In the genomic region with DNA sequence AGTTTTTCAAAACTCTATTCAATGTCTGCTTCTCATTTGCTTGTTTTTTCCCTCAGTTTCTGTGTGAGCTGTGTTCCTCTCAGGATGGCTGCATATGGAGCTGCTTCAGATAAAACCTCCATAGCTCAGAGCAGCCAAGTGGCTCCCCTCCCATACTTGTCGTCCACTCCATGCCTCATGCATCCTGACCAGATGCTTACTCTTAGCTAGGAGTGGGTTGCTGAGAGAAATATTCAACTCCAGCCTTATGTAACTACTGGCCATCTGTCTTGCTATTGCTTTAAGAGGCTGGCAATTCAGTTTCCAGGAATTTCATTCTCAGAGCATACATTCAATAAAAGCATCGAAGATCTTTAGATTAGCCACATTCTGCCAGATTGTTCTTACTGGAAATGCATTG, we compare ENCODE assay signal across 14 mouse cellular contexts.
DNase-seq lines count a peak whose midpoint lies in the region; ATAC-seq and TF ChIP-seq lines count a peak whose summit lies in the region.
"Had no signal": no experiment of that assay in that cellular context is flagged by ENCODE, and none has a peak within 500 bp of the region (broad histone marks: within the 10 kb centered on the region; RNA-seq: fewer than 3 reads in every experiment).

No protein-coding gene starts in this region.

- no peak overlapping the region for H3K27ac ChIP-seq in forebrain, postnatal 0 days (ENCODE audit: low read depth, low read length)
- H3K27ac ChIP-seq in forebrain, embryonic 11.5 days (ENCODE audit: low read depth, low read length): no peak overlapping the region
- no peak overlapping the region for H3K27ac ChIP-seq in midbrain, postnatal 0 days (ENCODE audit: low read depth, low read length)
- no peak overlapping the region for H3K27ac ChIP-seq in midbrain, embryonic 10.5 days (replicated peaks)
- peak overlapping the region; percentile 66 for H3K27ac ChIP-seq in left cerebral cortex, adult 2 months
- H3K27ac ChIP-seq: embryonic facial prominence, embryonic 10.5 days; kidney, postnatal 0 days; limb, embryonic 15.5 days; neural tube, embryonic 15.5 days had no signal

- peak; percentile 90 for ATAC-seq in forebrain, postnatal 0 days
- no peak for ATAC-seq in forebrain, embryonic 11.5 days (replicated peaks; ENCODE audit: low FRiP score)
- ATAC-seq in midbrain, postnatal 0 days (ENCODE audit: low FRiP score): no peak

- WGBS in forebrain, postnatal 0 days: 49% methylated on average over 2 of the region's 2 CpGs
- 90% methylated on average over 2 of the region's 2 CpGs for whole genome bisulfite sequencing in forebrain, embryonic 11.5 days
- 77% methylated on average over 2 of the region's 2 CpGs for WGBS in midbrain, postnatal 0 days
- 81% methylated on average over 2 of the region's 2 CpGs for WGBS in midbrain, embryonic 10.5 days

- no peak for TF ChIP-seq CTCF in forebrain, postnatal 0 days (IDR thresholded peaks at IDR 0.05; ENCODE audit: low read depth)
- TF ChIP-seq CTCF in midbrain, postnatal 0 days (IDR thresholded peaks at IDR 0.05): no peak
- no peak for TF ChIP-seq CTCF in left cerebral cortex, adult 2 months (IDR thresholded peaks at IDR 0.05)

- H3K36me3 ChIP-seq in forebrain, postnatal 0 days (ENCODE audit: insufficient read depth): no peaks in the 10 kb centered on the region
- H3K36me3 ChIP-seq in forebrain, embryonic 11.5 days (ENCODE audit: control insufficient read depth, insufficient read depth, low read length): no peaks in the 10 kb centered on the region
- no peaks in the 10 kb centered on the region for H3K36me3 ChIP-seq in midbrain, postnatal 0 days (ENCODE audit: insufficient read depth, low read length)
- no peaks in the 10 kb centered on the region for H3K36me3 ChIP-seq in midbrain, embryonic 10.5 days
- H3K36me3 ChIP-seq: embryonic facial prominence, embryonic 10.5 days; limb, embryonic 15.5 days; neural tube, embryonic 15.5 days had no signal

- H3K27me3 ChIP-seq in forebrain, postnatal 0 days (ENCODE audit: insufficient read depth, low read length): no peaks in the 10 kb centered on the region
- no peaks in the 10 kb centered on the region for H3K27me3 ChIP-seq in forebrain, embryonic 11.5 days (ENCODE audit: control insufficient read depth, insufficient read depth, low read length)
- no peaks in the 10 kb centered on the region for H3K27me3 ChIP-seq in midbrain, postnatal 0 days (ENCODE audit: insufficient read depth, low read length)
- no peaks in the 10 kb centered on the region for H3K27me3 ChIP-seq in midbrain, embryonic 10.5 days (ENCODE audit: low read depth, poor library complexity, severe bottlenecking)
- H3K27me3 ChIP-seq: limb, embryonic 15.5 days; neural tube, embryonic 15.5 days had no signal

- intact Hi-C loops in left cerebral cortex, adult 2 months (cut with DNase I): loop anchor here (5.0 to 10.0 kb wide), 2 partner anchors 100 to 353 kb away; no protein-coding TSS in a partner anchor

- H3K4me1 ChIP-seq in forebrain, postnatal 0 days (ENCODE audit: insufficient read depth): no peaks in the 10 kb centered on the region
- H3K4me1 ChIP-seq in forebrain, embryonic 11.5 days (replicated peaks; ENCODE audit: control insufficient read depth, insufficient read depth, low read length): no peaks in the 10 kb centered on the region
- H3K4me1 ChIP-seq in midbrain, postnatal 0 days (ENCODE audit: insufficient read depth, low read length): no peaks in the 10 kb centered on the region
- no peaks in the 10 kb centered on the region for H3K4me1 ChIP-seq in midbrain, embryonic 10.5 days
- H3K4me1 ChIP-seq: embryonic facial prominence, embryonic 10.5 days; limb, embryonic 15.5 days; neural tube, embryonic 15.5 days had no signal

- DNase-seq in forebrain, postnatal 0 days: peak; percentile 55
- DNase-seq in forebrain, embryonic 11.5 days (ENCODE audit: low spot score): no peak
- DNase-seq in midbrain, postnatal 0 days (ENCODE audit: low spot score): peak; percentile 7
- DNase-seq in midbrain, embryonic 10.5 days (ENCODE audit: low spot score): no peak
- peak; percentile 10 to 27 for DNase-seq in left cerebral cortex, adult 2 months (ENCODE audit: extremely low spot score in 1 of 2, low spot score in 2 of 2)
- peak; percentile 11 for DNase-seq in right cerebral cortex, postnatal 4 days
- no peak for DNase-seq in spleen, adult 18-20 months
- DNase-seq in adrenal gland, postnatal 10 days: no peak
- DNase-seq: B cell, adult 2 months; heart, postnatal 10 days had no signal

- no peak overlapping the region for H3K4me3 ChIP-seq in forebrain, postnatal 0 days (ENCODE audit: low read depth, low read length)
- H3K4me3 ChIP-seq in forebrain, embryonic 11.5 days (ENCODE audit: low read depth, low read length): no peak overlapping the region
- H3K4me3 ChIP-seq in midbrain, postnatal 0 days (ENCODE audit: low read depth, low read length): no peak overlapping the region
- H3K4me3 ChIP-seq in midbrain, embryonic 10.5 days: no peak overlapping the region
- H3K4me3 ChIP-seq in left cerebral cortex, adult 2 months: no peak overlapping the region
- H3K4me3 ChIP-seq: embryonic facial prominence, embryonic 10.5 days; limb, embryonic 15.5 days; neural tube, embryonic 15.5 days had no signal

- no peak overlapping the region for H3K4me2 ChIP-seq in forebrain, postnatal 0 days (ENCODE audit: low read depth)
- no peak overlapping the region for H3K4me2 ChIP-seq in forebrain, embryonic 11.5 days (ENCODE audit: low read depth, low read length, severe bottlenecking)
- no peak overlapping the region for H3K4me2 ChIP-seq in midbrain, postnatal 0 days (ENCODE audit: low read depth, low read length, poor library complexity, severe bottlenecking)
- H3K4me2 ChIP-seq: limb, embryonic 15.5 days; neural tube, embryonic 15.5 days had no signal

- no peaks in the 10 kb centered on the region for H3K9me3 ChIP-seq in forebrain, postnatal 0 days (ENCODE audit: low read length)
- H3K9me3 ChIP-seq in forebrain, embryonic 11.5 days (ENCODE audit: control insufficient read depth, low read length): no peaks in the 10 kb centered on the region
- no peaks in the 10 kb centered on the region for H3K9me3 ChIP-seq in midbrain, postnatal 0 days (ENCODE audit: low read length)
- no peaks in the 10 kb centered on the region for H3K9me3 ChIP-seq in midbrain, embryonic 10.5 days (replicated peaks)
- H3K9me3 ChIP-seq: embryonic facial prominence, embryonic 10.5 days; limb, embryonic 15.5 days; neural tube, embryonic 15.5 days had no signal

- no peak overlapping the region for H3K9ac ChIP-seq in forebrain, postnatal 0 days
- H3K9ac ChIP-seq in forebrain, embryonic 11.5 days (ENCODE audit: low read length): no peak overlapping the region
- H3K9ac ChIP-seq in midbrain, postnatal 0 days (replicated peaks; ENCODE audit: low read length, poor library complexity, severe bottlenecking): no peak overlapping the region
- H3K9ac ChIP-seq: limb, embryonic 15.5 days; neural tube, embryonic 15.5 days had no signal

Comparison
In these comparisons a context has a peak if more than half of its experiments do, and no peak if none do; other contexts are left out.
1. DNase-seq: peak in forebrain, postnatal 0 days (single experiment), midbrain, postnatal 0 days (single experiment), left cerebral cortex, adult 2 months (2 of 2) and right cerebral cortex, postnatal 4 days (single experiment); none in forebrain, embryonic 11.5 days (single experiment), midbrain, embryonic 10.5 days (single experiment), spleen, adult 18-20 months (0 of 2) and adrenal gland, postnatal 10 days (single experiment).